Mouse (Mus musculus): ENCODE measurements around the gene Lemd2. TPM values are rescaled to one million over a fixed set of nuclear protein-coding genes. Genes with fewer than 3 reads are reported as not detected.

The Lemd2 gene
- 60.0 and 89.1 TPM in 2 replicates for polyA plus RNA-seq (2012; rRNA removed; ENCODE audit: low replicate concordance)

GRCm38 (mm10) chr17:27204075-27204909 lies at the start of gene Lemd2:
Gene Lemd2, minus strand, starts transcription at chr17:27204469.

DNA sequence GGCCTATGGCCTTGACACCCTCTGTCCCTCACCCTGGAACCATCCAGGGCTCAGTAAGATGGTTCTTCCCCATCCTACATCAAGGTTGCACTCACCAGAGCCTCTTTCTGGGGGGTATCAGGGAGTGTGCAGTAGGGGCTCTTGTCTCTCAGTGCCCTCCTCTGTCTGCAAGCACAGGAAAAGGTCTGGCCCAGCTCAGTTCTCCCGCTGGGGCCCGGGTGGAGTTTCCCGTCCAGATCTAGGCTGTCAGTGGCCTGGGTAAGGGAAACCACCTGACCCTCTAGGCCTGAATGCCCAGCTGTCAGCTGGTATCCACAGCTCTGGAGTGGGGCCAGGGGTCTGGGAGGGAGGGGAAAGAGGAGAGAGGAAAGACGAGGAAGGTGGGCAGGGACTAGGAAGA lies 36.7 kb downstream of the Lemd2 start, which contains the start of gene Ip6k3:
Ip6k3 (minus strand) TSS at position 251 of the 400 bp plus-strand sequence.

Other genes starting within 250 kb of the Lemd2 start
- 6.3 and 10.8 TPM in 2 replicates for gene Zbtb9, start 231.3 kb downstream of the Lemd2 start, polyA plus RNA-seq (2012; rRNA removed; ENCODE audit: low replicate concordance)
- gene Bak1, start 175.5 kb downstream of the Lemd2 start, polyA plus RNA-seq (2012; rRNA removed; ENCODE audit: low replicate concordance), result 196 and 361 TPM in 2 replicates
- gene Itpr3, start 147.2 kb downstream of the Lemd2 start, polyA plus RNA-seq (2012; rRNA removed; ENCODE audit: low replicate concordance), result 37.1 and 51.3 TPM in 2 replicates
- 63.1 and 115 TPM in 2 replicates for gene Uqcc2, start 70.6 kb downstream of the Lemd2 start, polyA plus RNA-seq (2012; rRNA removed; ENCODE audit: low replicate concordance)
- gene Ip6k3, start 36.7 kb downstream of the Lemd2 start, polyA plus RNA-seq (2012; rRNA removed; ENCODE audit: low replicate concordance), result 0.04 and 0.05 TPM in 2 replicates

Data from duodenum, adult 2 months (tissue).